Mouse (Mus musculus) urinary bladder, postnatal 4 days (tissue): ENCODE measurements around the gene Tbl3.

Experiments
- DNase-seq, 2 experiments: peaks; one replicate each; pipeline ENCODE4 v3.0.0; 2021 to 2022; ENCODE audit warnings: low spot score in 2 of 2

The Tbl3 gene

DNA sequence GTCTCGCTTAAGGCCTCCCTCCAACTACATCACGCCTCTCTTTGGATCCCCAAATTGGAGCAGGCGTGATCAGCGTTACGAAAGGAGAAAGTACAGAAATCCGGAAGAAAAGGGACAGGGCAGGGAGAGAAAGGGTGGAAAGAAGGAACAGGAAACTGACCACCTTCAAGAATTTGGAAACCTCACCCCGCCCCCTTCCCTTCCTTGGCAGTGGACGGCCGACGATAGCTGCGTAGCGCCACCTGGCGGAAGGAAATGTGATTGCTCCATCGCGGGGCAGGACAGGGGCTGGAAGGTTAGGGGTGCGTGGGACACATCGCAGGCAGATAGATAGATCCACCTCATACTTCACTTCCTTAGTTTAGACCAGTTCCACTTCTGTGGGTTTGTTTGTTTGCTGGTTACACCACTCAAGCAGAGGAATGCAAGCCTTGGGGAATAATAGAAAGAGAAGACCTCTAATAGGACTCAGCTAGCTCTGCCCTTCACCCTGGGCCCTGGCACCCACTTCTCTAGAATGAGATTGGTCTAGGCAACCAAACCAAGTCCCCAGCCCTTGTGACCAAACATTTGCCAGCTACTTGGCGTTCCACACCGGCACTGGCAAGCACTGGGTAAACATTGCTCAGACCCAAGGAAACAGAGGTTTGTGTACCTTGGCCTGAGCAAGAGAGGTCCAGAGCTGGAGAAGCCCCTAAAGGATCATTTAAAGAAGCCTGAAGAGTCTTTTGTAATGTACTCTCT is 53.3 kb downstream of the Tbl3 start:
- DNase-seq: peak; percentile 67 to 85

GRCm38 (mm10) chr17:24651835-24652234 is 55.6 kb downstream of the Tbl3 start:
- DNase-seq: no peak

DNA sequence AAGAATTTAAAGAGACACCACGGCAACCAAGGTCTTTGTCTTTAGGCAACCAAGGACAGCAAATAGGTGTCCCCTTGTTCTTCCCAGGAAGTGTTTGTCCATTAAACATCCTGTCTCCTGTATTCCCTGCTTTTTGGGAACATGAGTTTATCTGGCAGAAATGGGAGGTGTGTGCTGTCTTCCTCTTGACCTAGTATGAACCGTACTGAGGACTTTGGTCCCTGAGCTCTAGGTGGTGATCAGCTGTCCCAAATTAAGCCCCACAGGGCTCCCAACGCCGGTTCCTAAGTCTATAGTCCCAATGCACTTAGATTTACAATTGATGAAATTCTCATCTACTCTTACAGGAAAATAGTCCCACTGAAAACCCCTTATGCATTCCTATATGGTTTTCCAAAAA is 56.7 kb downstream of the Tbl3 start:
- DNase-seq: no peak

DNA sequence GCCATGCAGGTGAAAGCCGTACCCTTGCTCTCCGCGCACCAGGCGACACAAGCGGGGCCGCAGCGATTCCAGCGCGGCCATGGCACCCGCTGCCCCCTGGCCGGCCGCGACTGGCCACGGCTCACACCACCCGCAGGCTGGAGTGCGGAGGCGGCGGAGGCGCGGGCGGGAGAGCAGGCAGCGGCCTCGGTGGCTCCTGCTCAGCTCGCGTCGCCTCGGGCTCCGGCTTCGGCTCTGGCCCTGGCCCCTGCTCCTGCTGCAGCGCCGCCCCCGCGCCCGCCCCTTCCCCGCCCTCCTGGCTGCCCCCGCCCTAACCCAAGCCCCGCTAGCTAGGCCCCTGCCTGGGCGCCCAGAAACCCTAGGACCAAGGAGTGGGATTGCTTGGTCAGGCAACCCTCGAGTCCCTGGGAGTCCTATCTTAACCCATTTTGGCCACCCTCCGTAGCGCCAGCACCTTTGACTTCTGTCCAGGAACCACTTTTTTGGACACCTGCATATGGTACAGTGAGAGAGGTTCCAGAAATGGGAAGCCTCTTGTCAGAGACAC is 57.3 kb downstream of the Tbl3 start, which contains the start of gene Slc9a3r2:
TSS of gene Slc9a3r2 (minus strand) at position 258 of the 547 bp plus-strand sequence.
- no peak for DNase-seq

GRCm38 (mm10) chr17:24649581-24650069 is 57.8 kb downstream of the Tbl3 start:
- no peak for DNase-seq

- DNase-seq: no peak
Measured at GRCm38 (mm10) chr17:24648731-24649377, 58.6 kb downstream of the Tbl3 start.
